Mouse (Mus musculus) frontal cortex, postnatal 10 days (tissue): ENCODE results near the gene Insrr.
"Not testable (repeated sequence)": the region's sequence is repeated elsewhere in the genome, so short reads cannot be mapped to it uniquely, and the experiment has no call there.

Experiments used
- DNase-seq, 2 experiments: peaks; one replicate each; pipeline ENCODE4 v3.0.0; 2022; ENCODE audit warnings: low spot score in 2 of 2, mixed read lengths in 1 of 2

The Insrr gene

DNA sequence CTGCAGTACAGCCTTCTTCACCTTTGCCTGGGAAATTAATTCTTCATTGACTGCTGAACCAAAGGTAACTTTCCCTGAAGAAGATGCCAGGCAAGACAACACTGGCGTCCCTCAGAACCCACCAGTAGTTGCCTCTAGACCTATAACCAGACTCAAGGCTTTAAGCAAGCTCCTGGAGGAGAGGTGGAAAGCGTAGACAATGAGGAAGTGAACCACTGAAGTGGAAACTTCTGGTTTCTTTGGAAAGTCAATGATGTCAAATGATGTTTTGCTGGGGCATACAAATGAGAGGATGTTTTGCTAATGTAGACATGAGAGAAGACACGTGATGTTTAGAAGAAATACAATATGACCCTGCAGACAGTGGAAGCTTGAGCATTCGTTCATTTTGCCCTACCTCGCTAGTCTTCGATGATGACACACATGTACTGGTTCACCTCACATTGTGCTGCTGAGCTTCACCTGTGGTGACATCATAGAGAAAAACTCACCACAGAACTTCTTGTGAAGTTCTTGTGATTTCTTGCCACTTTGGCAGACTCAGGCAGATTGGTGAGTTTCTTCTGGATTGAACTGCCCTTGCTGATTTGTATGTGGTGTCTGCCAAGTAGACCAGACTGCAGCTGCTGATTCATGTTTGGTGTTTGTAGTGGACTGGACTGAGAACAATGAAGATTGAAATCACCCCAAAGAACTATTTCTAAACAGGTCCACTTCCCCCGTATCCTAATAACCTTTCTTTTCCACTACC is 35.5 kb downstream of the Insrr start:
- no peak for DNase-seq

DNA sequence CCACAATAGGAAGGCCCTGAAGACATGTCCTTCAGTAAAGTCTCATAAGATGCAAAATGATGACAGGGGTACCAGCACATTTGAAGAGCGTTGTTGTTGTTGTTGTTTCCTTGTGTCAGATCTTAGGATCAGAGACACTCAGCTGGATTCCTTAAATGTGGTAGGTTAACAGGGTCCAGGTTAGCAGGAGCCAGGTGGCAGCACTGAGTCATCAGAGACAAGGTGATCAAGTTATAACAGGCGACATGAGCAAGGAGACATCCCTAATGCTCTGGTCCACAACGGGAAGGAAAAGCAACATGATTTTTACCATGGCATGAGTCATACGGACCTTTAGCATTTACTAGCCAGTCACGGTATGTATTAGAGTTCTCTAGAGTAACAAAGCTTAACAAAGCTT is 36.7 kb downstream of the Insrr start:
- DNase-seq: no peak

DNA sequence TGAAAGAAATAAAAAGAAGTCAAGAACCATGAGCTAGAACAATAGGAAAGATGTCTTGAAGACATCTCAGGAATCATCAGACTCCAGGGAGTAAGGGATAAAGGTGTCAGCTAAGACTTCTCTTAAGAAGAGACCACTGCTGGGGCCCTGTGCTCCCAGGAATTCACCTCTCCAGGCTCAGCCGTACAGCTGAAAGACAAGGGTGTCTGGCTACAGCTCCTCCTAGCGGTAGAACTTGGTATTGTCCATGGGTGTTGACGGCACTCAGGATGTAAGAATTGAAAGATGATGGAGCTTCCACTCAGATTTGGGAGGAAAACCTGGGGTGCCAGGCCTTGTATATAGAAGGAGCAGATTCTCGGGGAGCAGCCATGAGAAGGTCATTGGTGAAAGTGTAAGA is 41.9 kb downstream of the Insrr start:
- DNase-seq: peak in 1 of 2 experiments; percentile 51

DNA sequence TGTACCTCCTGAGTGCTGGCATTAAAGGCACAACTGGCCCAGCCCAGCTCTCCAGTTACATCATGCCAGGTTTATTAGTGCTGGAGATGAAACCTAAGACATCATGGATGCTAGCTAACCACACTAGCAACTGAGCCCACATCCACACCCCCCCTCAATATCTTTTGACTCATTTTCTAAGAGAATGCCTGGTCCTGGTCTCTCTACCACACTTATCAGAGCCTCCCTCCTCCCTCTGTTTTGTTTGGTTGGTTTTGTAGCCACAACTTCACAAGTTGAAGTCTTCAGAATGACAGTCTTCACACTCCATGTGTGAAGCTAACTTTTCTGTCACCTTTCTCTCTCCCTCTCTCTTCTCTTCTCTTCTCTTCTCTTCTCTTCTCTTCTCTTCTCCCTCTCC is 44.1 kb downstream of the Insrr start:
- no peak for DNase-seq

DNA sequence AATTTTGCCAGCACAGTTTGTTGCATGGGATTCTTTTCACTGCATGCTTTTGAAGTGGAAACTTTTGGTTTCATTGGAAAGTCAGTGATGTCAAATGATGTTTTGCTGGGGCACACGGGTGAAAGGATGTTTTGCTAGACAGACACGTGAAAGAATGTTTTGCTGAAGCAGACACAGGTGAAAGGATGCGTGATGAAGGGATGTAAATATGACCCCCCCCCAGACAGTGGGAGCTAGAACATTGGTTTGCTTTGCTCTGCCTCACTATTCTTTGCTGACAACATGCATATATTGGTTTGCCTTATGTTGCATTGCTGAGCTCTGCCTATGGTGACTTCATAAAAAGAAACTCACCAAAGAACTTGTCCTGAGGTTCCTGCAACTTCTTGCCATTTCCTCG is 48.2 kb downstream of the Insrr start:
- DNase-seq: no peak

DNA sequence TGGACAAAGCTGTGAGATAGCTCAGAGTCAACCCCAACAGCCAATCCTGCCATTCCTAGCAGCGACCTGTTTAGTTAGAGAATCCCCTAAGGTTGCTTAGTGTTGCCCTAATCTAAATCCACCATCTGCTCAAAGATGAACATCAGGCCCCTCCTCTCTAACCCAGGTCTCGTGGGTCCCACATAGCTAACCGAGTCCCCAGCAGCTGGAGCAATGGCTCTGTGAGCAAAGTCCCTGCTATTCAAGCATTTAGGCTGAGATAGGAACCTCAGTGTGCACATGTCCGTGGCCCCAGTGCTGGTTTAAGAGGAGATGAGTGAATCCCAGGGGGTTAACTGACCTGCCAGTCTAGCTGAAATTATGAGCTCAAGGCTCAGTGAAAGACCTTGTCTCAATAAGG is 49.4 kb downstream of the Insrr start:
- no peak for DNase-seq

DNA sequence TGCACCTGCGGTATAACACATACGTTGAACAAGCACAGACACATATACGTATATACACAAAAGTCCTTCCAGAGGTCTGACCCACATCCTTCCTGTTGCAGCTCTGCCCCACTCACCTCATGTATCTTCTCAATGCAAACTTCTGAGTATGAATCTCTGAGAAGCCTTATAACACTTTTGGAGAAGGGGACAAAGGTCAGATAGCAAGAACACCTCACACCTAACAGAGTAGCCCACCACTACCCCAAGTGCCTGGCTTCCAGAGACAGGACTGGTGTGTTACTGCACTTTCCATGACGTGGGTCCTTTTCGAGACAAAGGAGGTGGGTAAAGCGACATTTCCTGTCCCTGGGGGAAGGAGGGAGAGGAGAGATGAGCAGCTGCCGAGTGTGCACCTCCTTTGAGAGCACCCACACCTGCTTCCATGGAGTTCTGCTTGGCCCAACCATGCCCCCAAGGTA is 49.9 kb downstream of the Insrr start, which contains the start of gene Sh2d2a:
Gene Sh2d2a, plus strand, starts transcription at position 106 of the 461 bp plus-strand sequence.
- DNase-seq: no peak

DNA sequence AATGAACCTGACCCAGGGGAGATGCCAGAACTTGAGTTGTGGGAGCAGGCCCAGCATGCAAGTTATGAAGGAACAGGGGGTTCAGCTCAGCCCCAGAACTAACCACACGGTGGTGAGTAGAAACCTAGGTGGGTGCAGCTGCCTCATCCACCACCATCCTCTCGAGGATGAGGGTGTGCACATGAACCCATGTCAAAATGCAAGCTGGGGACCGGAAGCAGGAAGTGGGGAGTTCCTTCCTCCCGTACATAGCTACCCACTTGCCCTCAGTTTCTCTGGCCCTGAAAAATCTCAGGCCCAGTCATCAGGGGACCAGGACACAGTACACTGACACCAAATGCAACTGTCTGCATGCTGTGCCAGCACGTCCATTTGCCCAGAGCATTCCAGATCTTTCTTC is 50.9 kb downstream of the Insrr start:
- DNase-seq: no peak

DNA sequence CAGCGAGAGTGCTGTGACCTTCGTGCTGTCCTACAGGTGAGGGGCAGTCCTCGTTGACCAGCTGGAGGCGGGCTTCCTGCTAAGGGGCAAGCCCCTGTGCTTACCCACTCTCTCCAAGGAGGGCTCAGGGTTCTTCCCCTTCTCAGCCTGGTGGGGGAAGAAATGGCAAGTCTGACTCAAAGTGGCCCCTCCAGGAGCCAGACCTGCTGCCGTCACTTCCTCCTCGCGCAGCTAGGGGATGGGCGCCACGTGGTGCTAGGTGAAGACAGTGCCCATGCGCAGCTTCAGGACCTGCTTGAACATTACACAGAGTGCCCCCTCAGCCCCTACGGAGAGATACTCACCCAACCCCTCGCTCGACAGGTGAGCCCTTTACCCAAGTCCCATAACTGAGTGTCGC is 52.4 kb downstream of the Insrr start:
- DNase-seq: no peak

DNA sequence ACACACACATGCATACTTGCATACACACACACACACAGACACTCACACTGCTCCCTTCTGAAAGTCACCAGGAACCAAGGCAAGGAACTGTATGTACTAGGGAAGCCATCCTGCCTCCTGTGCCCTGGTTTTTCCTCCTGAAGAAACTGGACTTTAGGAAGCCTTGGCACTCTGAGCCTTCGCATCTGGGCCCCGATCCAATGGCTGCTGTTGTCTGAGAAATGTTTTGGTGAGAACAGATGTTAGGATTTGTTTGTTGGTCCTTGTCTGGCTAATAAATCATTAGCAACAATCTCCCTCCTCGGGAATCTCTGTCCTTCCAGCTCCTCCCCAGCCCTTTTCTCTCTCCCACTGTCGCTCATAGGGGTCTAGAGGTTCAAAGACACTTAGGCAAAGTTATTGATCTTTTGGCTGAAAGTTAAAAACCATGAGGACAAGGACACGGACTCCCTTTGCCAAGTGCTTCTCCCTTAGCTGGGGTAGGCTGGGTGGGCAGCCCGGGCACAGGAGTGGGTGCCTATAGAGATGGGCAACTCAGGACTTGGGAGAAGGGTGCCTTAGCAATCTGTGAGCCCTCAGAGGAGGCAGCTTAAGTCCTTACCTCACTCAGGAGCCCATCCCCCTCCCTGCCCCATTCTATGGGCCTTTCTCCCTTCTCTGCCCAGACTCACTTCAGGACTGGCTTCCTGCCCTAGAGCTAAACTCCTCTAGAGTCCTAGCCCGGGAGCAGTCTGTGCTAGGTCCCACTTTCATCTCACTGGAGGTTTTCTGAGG is 58.2 kb downstream of the Insrr start:
- no peak for DNase-seq

DNA sequence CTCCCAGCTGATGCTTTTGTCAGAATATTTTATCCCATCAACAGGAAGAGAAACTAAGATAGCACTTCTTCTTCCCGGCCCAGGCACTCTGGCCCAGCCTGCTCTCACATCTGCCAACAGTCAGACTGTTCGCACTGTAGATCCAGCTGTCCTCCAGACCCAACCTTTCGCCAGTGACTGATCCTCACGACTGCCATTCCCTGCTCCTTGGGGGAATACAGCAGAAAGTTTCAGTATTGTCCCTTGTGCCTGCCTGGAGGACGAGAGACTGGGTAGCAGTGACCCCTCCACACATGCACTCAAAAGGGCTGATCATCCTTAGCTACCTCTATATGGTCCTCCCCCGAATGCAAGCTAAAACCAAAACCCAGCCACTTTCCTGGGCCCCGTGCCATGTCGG is 59.2 kb downstream of the Insrr start:
- no peak for DNase-seq

DNA sequence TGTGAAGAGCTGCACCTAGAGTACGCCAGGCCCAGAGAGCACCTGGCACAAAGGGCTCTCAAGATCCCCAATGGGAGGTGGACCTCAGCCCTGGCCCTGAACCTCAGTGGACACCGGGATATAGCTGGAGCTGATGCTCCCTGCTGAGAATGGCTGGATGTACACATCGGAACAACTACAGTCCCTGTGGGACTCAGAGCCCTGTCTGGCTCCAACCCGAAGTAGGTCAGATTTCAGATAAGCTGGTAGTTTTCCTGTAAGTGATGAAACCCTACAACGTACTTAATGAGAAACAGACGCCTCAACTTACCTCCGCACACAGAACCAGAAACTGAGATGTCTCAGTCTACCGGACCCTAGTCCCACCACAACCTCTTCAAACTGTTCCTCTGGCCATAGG is 60.9 kb downstream of the Insrr start:
- DNase-seq: no peak

DNA sequence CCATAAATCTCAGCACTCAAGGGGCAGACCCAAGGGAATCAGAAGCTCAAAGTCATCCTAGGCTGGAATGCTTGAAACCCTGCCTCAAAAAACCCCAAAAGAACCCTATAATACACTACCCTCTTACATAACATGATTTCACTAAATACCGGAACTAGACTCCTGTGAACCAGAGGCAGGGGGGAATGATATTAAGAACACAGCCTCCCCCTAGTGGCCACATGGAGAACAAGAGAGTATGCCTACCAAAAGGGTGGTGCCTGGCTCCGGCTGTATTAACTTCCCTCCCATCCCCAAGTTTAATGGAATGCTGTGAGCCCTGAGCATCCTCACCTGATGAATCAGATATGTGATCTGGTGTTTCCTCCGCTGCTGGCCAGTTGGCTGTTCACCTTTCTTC is 63.1 kb downstream of the Insrr start:
- DNase-seq: peak in 1 of 2 experiments; percentile 63

DNA sequence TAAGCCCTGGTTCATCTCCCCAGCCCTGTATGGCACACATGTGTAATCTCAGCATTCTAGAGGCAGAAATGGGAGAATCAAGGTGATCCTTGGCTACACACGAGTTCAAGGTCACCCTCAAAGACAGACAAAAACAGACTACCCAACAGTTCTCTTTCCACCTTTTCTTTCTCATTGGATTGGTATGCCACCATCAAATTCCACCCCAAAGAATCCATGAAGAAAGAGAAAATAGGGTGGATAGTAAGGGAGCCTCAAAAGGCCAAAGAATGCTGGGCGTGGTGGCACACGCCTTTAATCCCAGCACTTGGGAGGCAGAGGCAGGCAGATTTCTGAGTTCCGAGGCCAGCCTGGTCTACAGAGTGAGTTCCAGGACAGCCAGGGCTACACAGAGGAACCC is 67.4 kb downstream of the Insrr start:
- not testable (repeated sequence) for DNase-seq
